Mouse (Mus musculus): ENCODE data around the gene Pola1. TPM values are rescaled to one million over a fixed set of nuclear protein-coding genes. Genes with fewer than 3 reads are reported as not detected.
A peak's percentile ranks its signal among the peaks of the same experiment; 100 is the strongest.

Gene Pola1
- polyA plus RNA-seq, 1 experiment from 2014 or later = 5.1 TPM

DNA sequence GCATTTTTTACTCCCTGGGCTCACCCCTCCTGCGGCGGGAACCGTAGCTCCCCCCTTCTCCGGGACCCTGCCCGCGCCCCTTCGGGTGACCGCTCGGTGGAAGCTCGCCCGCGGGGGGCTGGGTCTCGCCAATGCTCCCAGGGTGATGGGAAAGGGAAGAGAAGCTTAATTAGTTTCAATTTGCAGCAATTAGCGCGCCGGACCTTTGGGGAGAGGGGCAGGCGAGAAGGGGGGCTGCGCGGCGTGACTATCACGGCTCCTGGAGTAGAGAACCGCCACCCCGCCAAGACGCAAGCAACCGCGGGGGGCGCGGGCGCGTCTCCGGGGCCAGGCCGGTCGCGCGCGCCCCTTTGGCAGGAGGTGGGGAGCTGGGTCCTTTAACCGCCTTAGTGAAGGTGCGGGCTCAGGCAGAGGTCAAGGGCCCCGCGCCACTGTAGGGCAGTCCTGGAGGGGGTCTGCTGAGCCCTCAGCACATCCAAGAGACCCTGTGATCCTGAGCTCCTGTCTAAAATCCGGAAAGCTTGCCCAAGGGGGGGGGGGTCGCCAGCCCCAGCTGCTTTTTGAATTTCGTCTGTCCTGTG lies 332.8 kb downstream of the Pola1 start:
- no peak overlapping the region for H3K4me2 ChIP-seq (replicated peaks)
- WGBS = 16% methylated on average over 38 of the region's 43 CpGs
- ATAC-seq (ENCODE audit: low FRiP score) (0 out of 2 replicates have a peak, but pooled peaks have one; percentile 47), DNase-seq (ENCODE audit: low spot score) (no peak)
- no peaks in the 10 kb centered on the region for H3K36me3 ChIP-seq (replicated peaks; ENCODE audit: control insufficient read depth, insufficient read depth)
- H3K9me3 ChIP-seq (ENCODE audit: control insufficient read depth, low read length) = no peaks in the 10 kb centered on the region
- H3K27ac ChIP-seq = no peak overlapping the region
- H3K27me3 ChIP-seq (ENCODE audit: control insufficient read depth, insufficient read depth, low read length) = peaks cover 90% of the 10 kb centered on the region
- H3K4me1 ChIP-seq (replicated peaks; ENCODE audit: control insufficient read depth, insufficient read depth, low read length) = no peaks in the 10 kb centered on the region
- no peak overlapping the region for H3K9ac ChIP-seq
- H3K4me3 ChIP-seq (replicated peaks; ENCODE audit: low read length) = no peak overlapping the region; the same call in 1 of the 2 replicates

DNA sequence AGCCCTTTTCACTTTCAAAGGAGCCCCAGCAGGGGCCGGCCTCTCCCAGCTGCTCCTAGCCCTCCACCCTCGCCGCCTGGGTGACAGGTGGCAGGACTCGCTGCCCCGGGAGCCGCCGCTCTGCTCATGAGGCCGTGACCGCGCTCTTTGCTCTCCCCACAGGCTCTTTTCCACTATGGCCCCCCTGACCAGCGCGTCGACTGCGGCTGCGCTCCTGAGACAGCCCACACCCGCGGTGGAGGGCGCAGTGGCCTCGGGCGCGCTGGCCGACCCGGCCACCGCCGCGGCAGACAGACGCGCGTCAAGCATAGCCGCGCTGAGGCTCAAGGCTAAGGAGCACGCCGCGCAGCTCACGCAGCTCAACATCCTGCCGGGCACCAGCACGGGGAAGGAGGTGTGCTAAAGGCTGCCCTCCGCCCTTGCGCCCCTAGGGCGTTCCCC lies 334.9 kb downstream of the Pola1 start:
- Histone ChIP-seq H3K36me3 (replicated peaks; ENCODE audit: control insufficient read depth, insufficient read depth) (no peaks in the 10 kb centered on the region), H3K4me1 (replicated peaks; ENCODE audit: control insufficient read depth, insufficient read depth, low read length) (no peaks in the 10 kb centered on the region), H3K4me2 (replicated peaks) (peak overlapping the region; percentile 33), H3K9me3 (ENCODE audit: control insufficient read depth, low read length) (no peaks in the 10 kb centered on the region), H3K4me3 (replicated peaks; ENCODE audit: low read length) (0 out of 2 replicates have a peak overlapping the region, but pooled peaks have one; percentile 14), H3K27ac (no peak overlapping the region), H3K9ac (no peak overlapping the region), H3K27me3 (ENCODE audit: control insufficient read depth, insufficient read depth, low read length) (peaks cover 91% of the 10 kb centered on the region)
- ATAC-seq (ENCODE audit: low FRiP score) = peak; percentile 39; the same call in 1 of the 2 replicates
- 9% methylated on average over 28 of the region's 40 CpGs for WGBS
- no peak for DNase-seq (ENCODE audit: low spot score)

DNA sequence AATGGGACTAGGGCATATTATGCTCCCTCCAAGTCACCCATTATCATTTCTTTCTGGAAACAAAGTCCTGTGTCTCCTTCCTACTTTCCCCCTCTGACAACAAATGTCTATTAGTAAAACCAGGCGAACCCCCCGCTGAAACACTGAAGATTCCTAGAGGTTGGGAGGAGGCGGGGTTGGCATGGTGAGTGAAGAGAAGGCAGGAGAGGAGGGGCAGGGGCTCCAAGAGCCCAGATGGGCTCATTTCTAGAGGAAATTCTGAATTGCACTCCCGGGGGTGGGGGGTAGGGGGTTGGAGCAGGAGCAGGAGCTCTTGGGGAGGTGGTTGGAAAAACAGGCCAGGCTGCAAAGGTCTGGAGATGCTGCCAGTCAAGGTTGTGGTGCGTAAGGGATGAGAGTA lies 336.1 kb downstream of the Pola1 start:
- no peak overlapping the region for H3K9ac ChIP-seq
- DNase-seq (ENCODE audit: low spot score) (no peak), ATAC-seq (ENCODE audit: low FRiP score) (no peak; the same call in 1 of the 2 replicates)
- no peak overlapping the region for H3K27ac ChIP-seq
- H3K4me2 ChIP-seq (replicated peaks) = no peak overlapping the region
- H3K9me3 ChIP-seq (ENCODE audit: control insufficient read depth, low read length) = no peaks in the 10 kb centered on the region
- no peaks in the 10 kb centered on the region for H3K4me1 ChIP-seq (replicated peaks; ENCODE audit: control insufficient read depth, insufficient read depth, low read length)
- WGBS = 24% methylated on average over 5 of the region's 5 CpGs
- H3K4me3 ChIP-seq (replicated peaks; ENCODE audit: low read length) = no peak overlapping the region
- H3K27me3 ChIP-seq (ENCODE audit: control insufficient read depth, insufficient read depth, low read length) = peaks cover 86% of the 10 kb centered on the region
- H3K36me3 ChIP-seq (replicated peaks; ENCODE audit: control insufficient read depth, insufficient read depth) = no peaks in the 10 kb centered on the region

- no peak for ATAC-seq (ENCODE audit: low FRiP score)
- Histone ChIP-seq H3K27me3 (ENCODE audit: control insufficient read depth, insufficient read depth, low read length) (peaks cover 77% of the 10 kb centered on the region), H3K9me3 (ENCODE audit: control insufficient read depth, low read length) (no peaks in the 10 kb centered on the region), H3K36me3 (replicated peaks; ENCODE audit: control insufficient read depth, insufficient read depth) (no peaks in the 10 kb centered on the region), H3K4me2 (replicated peaks) (no peak overlapping the region), H3K9ac (no peak overlapping the region), H3K4me3 (replicated peaks; ENCODE audit: low read length) (no peak overlapping the region), H3K27ac (no peak overlapping the region), H3K4me1 (replicated peaks; ENCODE audit: control insufficient read depth, insufficient read depth, low read length) (no peaks in the 10 kb centered on the region)
- WGBS = 15% methylated on average over 25 of the region's 25 CpGs
- no peak for DNase-seq (ENCODE audit: low spot score)
Observed at GRCm38 (mm10) chrX:93294736-93295490, 337.0 kb downstream of the Pola1 start.

DNA sequence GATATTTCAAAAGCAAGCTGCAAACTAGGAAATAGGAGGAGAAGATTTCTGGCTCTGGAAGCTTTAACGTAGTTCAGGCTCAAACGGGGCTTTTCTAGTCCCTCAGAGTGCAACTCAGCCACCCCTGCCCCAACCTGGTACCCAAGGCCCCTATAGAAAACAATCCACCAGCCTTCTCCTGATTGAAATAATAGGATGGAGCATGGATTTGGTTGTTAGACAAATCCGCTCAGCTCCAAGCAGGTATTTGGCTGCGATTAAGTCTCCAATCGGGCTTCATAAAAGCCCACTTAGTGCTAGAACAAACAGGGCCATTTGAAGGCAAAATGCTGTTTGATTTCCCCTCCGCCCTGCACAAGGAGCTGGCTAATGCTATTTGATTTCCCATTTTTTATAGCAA lies 339.9 kb downstream of the Pola1 start:
- Histone ChIP-seq H3K9ac (no peak overlapping the region), H3K4me2 (replicated peaks) (no peak overlapping the region), H3K27ac (no peak overlapping the region), H3K27me3 (ENCODE audit: control insufficient read depth, insufficient read depth, low read length) (peaks cover 71% of the 10 kb centered on the region), H3K4me3 (replicated peaks; ENCODE audit: low read length) (no peak overlapping the region), H3K4me1 (replicated peaks; ENCODE audit: control insufficient read depth, insufficient read depth, low read length) (no peaks in the 10 kb centered on the region; the same call in 1 of the 2 replicates), H3K9me3 (ENCODE audit: control insufficient read depth, low read length) (no peaks in the 10 kb centered on the region), H3K36me3 (replicated peaks; ENCODE audit: control insufficient read depth, insufficient read depth) (no peaks in the 10 kb centered on the region)
- ATAC-seq (ENCODE audit: low FRiP score) = no peak
- 21% methylated on average over 6 of the region's 6 CpGs for WGBS
- no peak for DNase-seq (ENCODE audit: low spot score)

- DNase-seq (ENCODE audit: low spot score) = no peak
Observed at GRCm38 (mm10) chrX:93289851-93290380, 342.0 kb downstream of the Pola1 start.

DNA sequence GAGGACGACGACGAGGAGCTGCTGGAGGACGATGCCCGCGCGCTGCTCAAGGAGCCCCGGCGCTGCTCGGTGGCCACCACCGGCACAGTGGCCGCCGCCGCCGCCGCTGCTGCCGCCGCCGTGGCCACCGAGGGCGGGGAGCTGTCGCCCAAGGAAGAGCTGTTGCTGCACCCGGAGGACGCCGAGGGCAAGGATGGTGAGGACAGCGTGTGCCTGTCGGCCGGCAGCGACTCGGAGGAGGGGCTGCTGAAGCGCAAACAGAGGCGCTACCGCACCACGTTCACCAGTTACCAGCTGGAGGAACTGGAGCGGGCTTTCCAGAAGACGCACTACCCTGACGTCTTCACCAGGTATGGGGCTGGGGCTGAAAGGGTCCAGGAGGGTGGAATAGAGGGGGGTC lies 342.9 kb downstream of the Pola1 start:
- DNase-seq (ENCODE audit: low spot score) (no peak), ATAC-seq (ENCODE audit: low FRiP score) (no peak)
- H3K9me3 ChIP-seq (ENCODE audit: control insufficient read depth, low read length) = no peaks in the 10 kb centered on the region
- H3K9ac ChIP-seq = no peak overlapping the region
- peaks cover 73% of the 10 kb centered on the region for H3K27me3 ChIP-seq (ENCODE audit: control insufficient read depth, insufficient read depth, low read length)
- H3K4me3 ChIP-seq (replicated peaks; ENCODE audit: low read length) = peak overlapping the region; percentile 29
- no peaks in the 10 kb centered on the region for H3K36me3 ChIP-seq (replicated peaks; ENCODE audit: control insufficient read depth, insufficient read depth)
- no peak overlapping the region for H3K27ac ChIP-seq
- no peaks in the 10 kb centered on the region; the same call in 1 of the 2 replicates for H3K4me1 ChIP-seq (replicated peaks; ENCODE audit: control insufficient read depth, insufficient read depth, low read length)
- WGBS = 7% methylated on average over 34 of the region's 37 CpGs
- H3K4me2 ChIP-seq (replicated peaks) = peak overlapping the region; percentile 55

More at GRCm38 (mm10) chrX:93289851-93290380, 342.0 kb downstream of the Pola1 start:
- ATAC-seq (ENCODE audit: low FRiP score) = no peak
- 18% methylated on average over 12 of the region's 12 CpGs for WGBS
- Histone ChIP-seq H3K9me3 (ENCODE audit: control insufficient read depth, low read length) (no peaks in the 10 kb centered on the region), H3K36me3 (replicated peaks; ENCODE audit: control insufficient read depth, insufficient read depth) (no peaks in the 10 kb centered on the region), H3K4me1 (replicated peaks; ENCODE audit: control insufficient read depth, insufficient read depth, low read length) (no peaks in the 10 kb centered on the region; the same call in 1 of the 2 replicates), H3K4me3 (replicated peaks; ENCODE audit: low read length) (no peak overlapping the region), H3K27me3 (ENCODE audit: control insufficient read depth, insufficient read depth, low read length) (peaks cover 73% of the 10 kb centered on the region), H3K9ac (no peak overlapping the region), H3K27ac (no peak overlapping the region), H3K4me2 (replicated peaks) (no peak overlapping the region)

DNA sequence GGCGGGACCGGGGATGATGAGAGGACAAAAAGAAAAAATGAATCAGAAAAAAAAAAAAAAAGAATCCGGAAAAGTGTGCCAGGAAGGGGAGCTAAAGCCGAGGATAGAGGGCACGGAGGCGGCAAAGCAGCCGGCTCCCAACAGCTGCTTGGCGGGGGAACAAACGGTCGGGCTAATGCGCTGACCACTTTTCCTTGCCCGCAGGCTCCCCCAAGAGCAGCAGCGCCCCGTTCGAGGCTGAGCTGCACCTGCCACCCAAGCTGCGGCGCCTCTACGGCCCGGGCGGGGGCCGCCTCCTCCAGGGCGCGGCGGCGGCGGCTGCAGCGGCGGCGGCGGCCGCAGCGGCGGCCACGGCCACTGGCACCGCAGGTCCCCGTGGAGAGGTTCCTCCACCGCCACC lies 343.6 kb downstream of the Pola1 start:
- Histone ChIP-seq H3K27me3 (ENCODE audit: control insufficient read depth, insufficient read depth, low read length) (peaks cover 71% of the 10 kb centered on the region), H3K27ac (no peak overlapping the region), H3K4me2 (replicated peaks) (peak overlapping the region; percentile 55), H3K36me3 (replicated peaks; ENCODE audit: control insufficient read depth, insufficient read depth) (no peaks in the 10 kb centered on the region), H3K4me3 (replicated peaks; ENCODE audit: low read length) (peak overlapping the region; percentile 29), H3K9ac (no peak overlapping the region), H3K4me1 (replicated peaks; ENCODE audit: control insufficient read depth, insufficient read depth, low read length) (no peaks in the 10 kb centered on the region; the same call in 1 of the 2 replicates), H3K9me3 (ENCODE audit: control insufficient read depth, low read length) (no peaks in the 10 kb centered on the region)
- DNase-seq (ENCODE audit: low spot score) = no peak
- WGBS = 11% methylated on average over 11 of the region's 37 CpGs
- ATAC-seq (ENCODE audit: low FRiP score) = no peak

- Histone ChIP-seq H3K4me1 (replicated peaks; ENCODE audit: control insufficient read depth, insufficient read depth, low read length) (no peaks in the 10 kb centered on the region; the same call in 1 of the 2 replicates), H3K4me2 (replicated peaks) (peak within 1 kb of the TSS; percentile 34)
- DNase-seq (ENCODE audit: low spot score) = peak; percentile 72
Observed at GRCm38 (mm10) chrX:93286291-93286893, 345.6 kb downstream of the Pola1 start, which contains the start of gene Arx. Gene Arx, plus strand, starts transcription at chrX:93286445.

More at GRCm38 (mm10) chrX:93286291-93286893, 345.6 kb downstream of the Pola1 start, which contains the start of gene Arx:
- 21% methylated on average over 31 of the region's 31 CpGs for WGBS
- Histone ChIP-seq H3K9ac (no peak within 1 kb of the TSS), H3K36me3 (replicated peaks; ENCODE audit: control insufficient read depth, insufficient read depth) (no peaks in the 10 kb centered on the region), H3K9me3 (ENCODE audit: control insufficient read depth, low read length) (no peaks in the 10 kb centered on the region), H3K4me3 (replicated peaks; ENCODE audit: low read length) (peak within 1 kb of the TSS; percentile 11), H3K27me3 (ENCODE audit: control insufficient read depth, insufficient read depth, low read length) (peaks cover 71% of the 10 kb centered on the region), H3K27ac (no peak within 1 kb of the TSS)
- ATAC-seq (ENCODE audit: low FRiP score) = peak; percentile 92

Measured in hindbrain, embryonic 14.5 days (tissue).